8 mouse cellular contexts compared by ENCODE assay signal in genomic region chr5:134183162-134183561, GRCm38 (mm10). TPM values are rescaled to one million over a fixed set of nuclear protein-coding genes. Genes with fewer than 3 reads are reported as not detected.
A peak's percentile ranks its signal among the peaks of the same experiment; 100 is the strongest.
DNase-seq lines count a peak whose midpoint lies in the region; ATAC-seq and TF ChIP-seq lines count a peak whose summit lies in the region.

No protein-coding gene starts in this region.

- TF ChIP-seq CTCF in heart, postnatal 0 days (IDR thresholded peaks at IDR 0.05; ENCODE audit: low read depth), result no peak

- H3K4me1 ChIP-seq in heart, embryonic 14.5 days (ENCODE audit: control insufficient read depth in 2 of 2, insufficient read depth in 2 of 2, low read length in 2 of 2), result peaks cover 10 to 11% of the 10 kb centered on the region in 2 experiments
- H3K4me1 ChIP-seq in heart, postnatal 0 days (ENCODE audit: control insufficient read depth, insufficient read depth), result peaks cover 19% of the 10 kb centered on the region
- H3K4me1 ChIP-seq in midbrain, embryonic 11.5 days (ENCODE audit: control insufficient read depth, insufficient read depth, low read length), result peaks cover 10% of the 10 kb centered on the region; the same call in 1 of the 2 replicates

- DNase-seq in heart, adult 8-10 months (ENCODE audit: low spot score), result no peak
- peak; percentile 12 for DNase-seq in NIH3T3 (ENCODE audit: low read depth)
- DNase-seq in heart, postnatal 0 days (ENCODE audit: low spot score), result no peak
- DNase-seq in midbrain, embryonic 11.5 days (ENCODE audit: low spot score, missing footprints), result no peak
- DNase-seq in right cerebral cortex, postnatal 10 days (ENCODE audit: low spot score in 2 of 2), result no peak
- no peak for DNase-seq in frontal cortex, adult 2 months (ENCODE audit: extremely low spot score in 1 of 2, low spot score in 1 of 2)
- no peak for DNase-seq in lung, postnatal 25 days (ENCODE audit: low spot score)

- 55% methylated on average over 7 of the region's 7 CpGs for WGBS in heart, embryonic 14.5 days
- WGBS in heart, postnatal 0 days, result 59% methylated on average over 7 of the region's 7 CpGs
- 60% methylated on average over 7 of the region's 7 CpGs for WGBS in midbrain, embryonic 11.5 days

- no peaks in the 10 kb centered on the region for H3K9me3 ChIP-seq in heart, embryonic 14.5 days (ENCODE audit: control insufficient read depth, low read length)
- H3K9me3 ChIP-seq in heart, postnatal 0 days (replicated peaks; ENCODE audit: control insufficient read depth, low read length), result no peaks in the 10 kb centered on the region
- no peaks in the 10 kb centered on the region for H3K9me3 ChIP-seq in midbrain, embryonic 11.5 days (ENCODE audit: control insufficient read depth, low read length)

- no peak for ATAC-seq in heart, embryonic 14.5 days (ENCODE audit: insufficient number of reproducible peaks, insufficient read depth, low FRiP score, low read depth)
- ATAC-seq in heart, postnatal 0 days (ENCODE audit: insufficient read depth, low read depth), result no peak
- no peak for ATAC-seq in midbrain, embryonic 11.5 days (ENCODE audit: low FRiP score)

- peak overlapping the region; percentile 87 to 90 for H3K27ac ChIP-seq in heart, embryonic 14.5 days (replicated peaks in 1 of 2; ENCODE audit: control insufficient read depth in 1 of 2, insufficient read depth in 1 of 2, low read depth in 2 of 2, low read length in 2 of 2)
- peak overlapping the region; percentile 95 for H3K27ac ChIP-seq in heart, postnatal 0 days (ENCODE audit: low read depth)
- 0 out of 2 replicates have a peak overlapping the region, but pooled peaks have one; percentile 86 for H3K27ac ChIP-seq in midbrain, embryonic 11.5 days (ENCODE audit: low read depth, low read length)

- no peak for TF ChIP-seq EP300 in heart, postnatal 0 days (IDR thresholded peaks at IDR 0.05; ENCODE audit: low read depth)

- no peaks in the 10 kb centered on the region for H3K27me3 ChIP-seq in heart, embryonic 14.5 days (ENCODE audit: control insufficient read depth, insufficient read depth, low read length)
- no peaks in the 10 kb centered on the region for H3K27me3 ChIP-seq in heart, postnatal 0 days (ENCODE audit: control insufficient read depth, insufficient read depth, low read length)
- H3K27me3 ChIP-seq in midbrain, embryonic 11.5 days (ENCODE audit: control insufficient read depth, insufficient read depth, low read length), result no peaks in the 10 kb centered on the region

- H3K4me3 ChIP-seq in heart, embryonic 14.5 days (ENCODE audit: control insufficient read depth in 1 of 2, insufficient read depth in 1 of 2, low read depth in 1 of 2, low read length in 2 of 2), result peak overlapping the region; percentile 66 to 83
- peak overlapping the region; percentile 84 for H3K4me3 ChIP-seq in heart, postnatal 0 days (ENCODE audit: low read depth, low read length)
- peak overlapping the region; percentile 74 for H3K4me3 ChIP-seq in midbrain, embryonic 11.5 days (ENCODE audit: low read depth, low read length)

- no peaks in the 10 kb centered on the region for H3K36me3 ChIP-seq in heart, embryonic 14.5 days (ENCODE audit: control insufficient read depth, insufficient read depth, low read length)
- no peaks in the 10 kb centered on the region for H3K36me3 ChIP-seq in heart, postnatal 0 days (replicated peaks; ENCODE audit: control insufficient read depth, insufficient read depth, low read length)
- no peaks in the 10 kb centered on the region for H3K36me3 ChIP-seq in midbrain, embryonic 11.5 days (ENCODE audit: control insufficient read depth, insufficient read depth, low read length)

- H3K9ac ChIP-seq in heart, embryonic 14.5 days (ENCODE audit: low read length), result peak overlapping the region; percentile 83; the same call in 1 of the 2 replicates
- peak overlapping the region; percentile 80; the same call in 1 of the 2 replicates for H3K9ac ChIP-seq in heart, postnatal 0 days (replicated peaks; ENCODE audit: low read depth, low read length)
- peak overlapping the region; percentile 93 for H3K9ac ChIP-seq in midbrain, embryonic 11.5 days (ENCODE audit: low read length)

- H3K4me2 ChIP-seq in heart, embryonic 14.5 days (ENCODE audit: low read length), result peak overlapping the region; percentile 83
- peak overlapping the region; percentile 77 for H3K4me2 ChIP-seq in heart, postnatal 0 days (ENCODE audit: low read depth, low read length)
- peak overlapping the region; percentile 47 for H3K4me2 ChIP-seq in midbrain, embryonic 11.5 days

RNA-seq across cellular contexts. Expression of gene Gtf2ird2, which starts 0.7 kb away (rescaled TPM):
- polyA plus RNA-seq in heart, embryonic 14.5 days (2014; fragmentation: Nextera tagmentation; extraction: Ambion mirVana), result 6.2 and 6.5 TPM in 2 replicates
- total RNA-seq in heart, adult 8-10 months (2022), result 1 to 10 TPM; 4.8 to 7.8 (median 5.8) TPM
- total RNA-seq in heart, postnatal 0 days (2014; rRNA removed; ENCODE audit: low replicate concordance), result 4.9 and 25.1 TPM in 2 replicates
- polyA plus RNA-seq in heart, postnatal 0 days (2015; fragmentation: Nextera tagmentation; extraction: Ambion mirVana), result 4.0 and 4.2 TPM in 2 replicates
- 6.6 and 7.4 TPM in 2 replicates for polyA plus RNA-seq in midbrain, embryonic 11.5 days (2014; fragmentation: Nextera tagmentation; extraction: Ambion mirVana)
- 17.2 and 18.8 TPM in 2 replicates for polyA plus RNA-seq in frontal cortex, adult 2 months (2012; rRNA removed)

RNA-seq across cellular contexts. Expression of gene Rcc1l, which starts 6.6 kb away (rescaled TPM):
- 18.8 and 21.5 TPM in 2 replicates for polyA plus RNA-seq in heart, embryonic 14.5 days (2014; fragmentation: Nextera tagmentation; extraction: Ambion mirVana)
- 10 to 100 TPM; 32.2 to 40.2 (median 33.8) TPM for total RNA-seq in heart, adult 8-10 months (2022)
- total RNA-seq in heart, postnatal 0 days (2014; rRNA removed; ENCODE audit: low replicate concordance), result 19.7 and 23.5 TPM in 2 replicates
- polyA plus RNA-seq in heart, postnatal 0 days (2015; fragmentation: Nextera tagmentation; extraction: Ambion mirVana), result 19.5 and 22.1 TPM in 2 replicates
- polyA plus RNA-seq in midbrain, embryonic 11.5 days (2014; fragmentation: Nextera tagmentation; extraction: Ambion mirVana), result 24.5 and 27.5 TPM in 2 replicates
- 17.1 and 17.8 TPM in 2 replicates for polyA plus RNA-seq in frontal cortex, adult 2 months (2012; rRNA removed)

RNA-seq across cellular contexts. Expression of gene Ncf1, which starts 46.3 kb away (rescaled TPM):
- polyA plus RNA-seq in heart, embryonic 14.5 days (2014; fragmentation: Nextera tagmentation; extraction: Ambion mirVana), result 3.0 and 3.4 TPM in 2 replicates
- total RNA-seq in heart, adult 8-10 months (2022), result 10 to 100 TPM in 1 of 4 experiments, 1 to 10 TPM in 3; 2.8 to 10.1 (median 3.9) TPM
- total RNA-seq in heart, postnatal 0 days (2014; rRNA removed; ENCODE audit: low replicate concordance), result 0.70 and 3.1 TPM in 2 replicates
- polyA plus RNA-seq in heart, postnatal 0 days (2015; fragmentation: Nextera tagmentation; extraction: Ambion mirVana), result 1.7 and 1.8 TPM in 2 replicates
- 2.0 and 3.1 TPM in 2 replicates for polyA plus RNA-seq in midbrain, embryonic 11.5 days (2014; fragmentation: Nextera tagmentation; extraction: Ambion mirVana)
- polyA plus RNA-seq in frontal cortex, adult 2 months (2012; rRNA removed), result 6.6 and 8.6 TPM in 2 replicates
